Mouse (Mus musculus) heart, adult 2 months (tissue): ENCODE measurements at regions not wholly inside any gene's neighbourhood (a gene's known extent, or its start where the extent isn't known, plus 50 kb on each side); places are given as distances from the start of the nearest gene placed in this dataset.

Experiments used
- CTCF ChIP-seq: fragments of 200-600 bp; IDR thresholded peaks from 2 replicates; pipeline ENCODE4 v1.8.1; 2022; ENCODE audit warnings: antibody characterized with exemption, mild to moderate bottlenecking, moderate library complexity
- POLR2A ChIP-seq: fragments of 200-500 bp; IDR thresholded peaks from 2 replicates; pipeline ENCODE4 v1.6.1; 2011; ENCODE audit warnings: mild to moderate bottlenecking, low read depth, low read length, control low read depth; ENCODE audit not compliant: insufficient read depth

- TF ChIP-seq CTCF, result no peak
- no peak for TF ChIP-seq POLR2A
These were observed 51.5 kb upstream of the Thbs2 start for GRCm38 (mm10) chr17:14745512-14745911.
